Mouse (Mus musculus) frontal cortex, adult 2 months (tissue): Measurements from ENCODE around the gene Atf4. TPM values are rescaled to one million over a fixed set of nuclear protein-coding genes. Genes with fewer than 3 reads are reported as not detected.
A peak's percentile ranks its signal among the peaks of the same experiment; 100 is the strongest.

Experiments
- DNase-seq, 2 experiments: peaks; one replicate each; pipeline ENCODE4 v3.0.0; 2022; ENCODE audit warnings: low spot score in 1 of 2; ENCODE audit errors: extremely low spot score in 1 of 2
- polyA plus RNA-seq: library from polyadenylated mRNA; depleted of rRNA; stranded (reverse); fragments of >200 nt; gene quantifications from 2 replicates; pipeline ENCODE4 v1.2.3, GENCODE M21; 2012; rRNA removed

Atf4 gene
- polyA plus RNA-seq, result 206 and 220 TPM in 2 replicates

DNA sequence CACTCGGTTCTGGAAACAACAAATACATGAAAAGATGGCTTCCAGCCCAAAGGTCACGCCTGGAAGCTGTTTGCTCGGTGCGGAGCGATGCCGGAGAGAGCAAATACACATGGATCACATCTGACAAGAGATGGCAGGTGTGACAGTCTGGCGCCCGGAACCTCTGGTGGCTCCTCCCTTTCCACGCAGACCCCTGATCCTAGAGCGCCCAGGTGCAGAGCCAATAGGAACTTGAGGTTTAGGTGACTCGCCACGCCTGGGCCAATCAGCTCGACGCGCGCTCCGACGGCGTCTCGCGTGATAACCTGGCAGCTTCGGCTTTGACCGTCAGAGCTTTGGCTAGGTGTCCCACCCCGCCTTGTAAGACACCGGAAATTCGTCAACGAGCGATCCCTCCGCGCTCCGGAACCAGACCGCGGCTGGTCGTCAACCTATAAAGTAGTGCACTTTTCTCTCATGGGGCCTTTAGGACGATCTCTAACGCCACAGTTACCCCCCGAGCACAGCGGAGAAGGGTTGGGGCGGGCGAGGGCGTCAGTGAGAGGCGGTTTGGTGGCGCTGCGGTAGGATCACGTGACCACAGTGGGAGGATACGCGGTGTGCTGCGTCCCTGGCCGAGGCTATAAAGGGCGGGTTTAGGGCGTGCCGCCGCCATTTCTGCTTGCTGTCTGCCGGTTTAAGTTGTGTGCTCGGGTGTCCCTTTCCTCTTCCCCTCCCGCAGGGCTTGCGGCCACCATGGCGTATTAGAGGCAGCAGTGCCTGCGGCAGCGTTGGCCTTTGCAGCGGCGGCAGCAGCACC lies at the start of gene Atf4:
Atf4 (plus strand) TSS at position 338 of the 799 bp plus-strand sequence.
- DNase-seq, result peak; percentile 99

DNA sequence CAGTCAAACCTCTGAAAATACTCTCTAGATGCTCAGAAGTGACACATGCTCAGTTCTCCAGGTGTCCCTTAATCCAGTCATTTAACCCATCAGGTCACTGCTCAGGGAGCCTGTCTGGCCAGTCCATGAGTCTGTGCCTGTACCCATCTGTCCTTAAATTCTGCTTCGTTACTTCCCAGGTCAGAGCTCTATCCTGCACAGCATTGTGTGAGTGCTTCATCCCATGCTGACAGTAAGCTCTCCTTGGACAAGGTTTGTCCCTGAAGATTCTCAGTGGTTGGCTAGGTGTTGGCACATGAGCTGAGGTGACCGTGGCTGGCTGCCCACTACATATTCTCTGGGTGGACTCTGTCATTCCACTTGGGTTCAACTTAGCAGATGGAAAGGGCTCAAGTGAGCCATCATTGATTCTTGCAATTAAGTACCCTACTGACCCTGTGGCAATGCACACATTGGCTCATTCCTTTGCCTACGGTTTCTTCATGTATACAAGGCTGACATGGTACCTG lies 48.9 kb upstream of the Atf4 start:
- no peak for DNase-seq

DNA sequence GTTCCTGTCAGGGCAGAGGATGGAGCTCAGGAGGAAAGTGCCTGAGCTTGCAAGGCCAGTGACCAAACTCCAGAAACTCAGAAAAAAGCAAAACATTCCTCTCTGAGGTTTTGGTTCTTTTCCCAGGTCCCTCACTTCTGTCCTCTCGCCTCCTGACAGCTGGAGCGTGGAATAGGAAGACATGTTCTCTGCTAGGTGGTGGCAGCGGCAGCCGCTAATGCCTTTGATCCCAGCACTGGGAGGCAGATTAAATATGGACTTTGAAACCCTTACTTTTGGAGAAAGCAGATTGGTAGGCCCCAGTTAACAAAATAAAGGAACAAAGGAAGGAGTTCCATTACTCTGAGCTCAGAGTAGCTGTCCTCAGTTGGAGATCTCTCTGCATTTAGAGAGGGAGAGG lies 46.5 kb upstream of the Atf4 start:
- DNase-seq, result no peak

DNA sequence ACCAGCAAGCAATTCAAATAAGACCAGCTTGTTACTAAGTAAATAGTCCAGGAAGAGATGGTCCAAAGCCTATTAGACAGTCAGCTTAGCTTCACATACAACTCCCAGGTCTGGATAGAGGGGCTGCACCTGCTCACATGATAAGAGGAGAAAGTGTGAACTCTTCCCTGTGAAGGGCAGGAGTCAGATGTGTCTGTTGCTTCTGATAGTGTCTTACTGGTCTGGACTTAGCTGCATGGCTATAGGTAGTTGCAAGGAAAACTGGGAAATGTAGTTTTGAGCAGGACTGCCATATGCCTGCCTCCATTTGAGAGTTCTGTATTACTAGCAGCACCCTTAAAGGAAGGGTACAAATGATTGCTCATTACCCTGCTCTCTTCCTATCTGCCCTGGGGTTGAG lies 41.3 kb upstream of the Atf4 start:
- no peak for DNase-seq

DNA sequence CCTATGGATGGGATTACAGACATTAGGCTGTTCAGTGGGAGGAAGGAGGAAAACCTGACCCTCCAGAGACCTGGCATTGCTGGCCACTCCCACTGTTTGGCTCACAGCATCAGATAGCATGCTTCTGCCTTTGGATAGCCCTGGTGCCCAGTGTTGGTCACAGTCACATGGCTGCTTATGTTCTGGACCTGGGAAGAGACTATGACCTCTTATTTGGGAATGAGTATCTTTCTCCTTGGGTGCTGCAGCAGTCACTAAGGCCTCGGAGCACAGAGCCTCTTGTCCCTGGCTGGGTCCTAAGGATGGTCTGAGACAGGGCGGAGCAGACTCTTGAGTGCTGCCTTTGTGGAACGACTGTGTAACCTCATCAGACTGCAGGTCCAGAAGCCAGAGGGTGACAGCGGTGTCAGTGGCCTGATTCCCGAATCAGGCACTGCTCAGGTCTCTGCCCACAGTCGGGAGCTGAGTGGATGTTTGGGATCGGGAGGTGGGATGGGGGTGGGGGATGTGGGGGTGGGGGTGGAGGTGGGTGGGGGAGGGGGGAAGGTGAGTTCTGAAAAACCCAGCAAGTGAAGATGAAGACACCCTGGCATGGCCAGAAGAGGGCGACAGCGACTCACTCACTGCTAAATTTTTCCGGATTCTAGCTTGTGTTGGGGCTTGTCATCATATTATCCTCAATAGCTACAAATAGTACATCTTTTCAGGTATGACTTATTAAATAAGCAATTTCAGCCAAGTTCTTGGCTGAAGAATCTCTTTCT lies 39.1 kb upstream of the Atf4 start:
- DNase-seq, result peak in 1 of 2 experiments; percentile 67

DNA sequence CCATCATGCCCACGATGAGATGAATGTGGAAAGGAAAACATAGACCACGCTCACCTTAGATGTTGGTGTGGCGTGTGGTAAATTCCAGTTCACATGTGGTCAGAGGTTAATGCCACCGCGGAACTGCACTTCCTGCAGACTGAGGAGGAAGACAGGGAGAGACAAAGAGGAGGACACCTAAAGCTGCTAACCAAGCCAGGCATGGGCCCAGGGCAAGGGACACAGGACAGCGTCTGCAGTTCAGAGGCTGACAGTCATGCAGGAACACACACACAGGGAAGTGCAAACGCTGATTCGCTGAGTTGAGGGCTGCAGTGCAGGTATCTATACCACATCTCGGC lies 38.5 kb upstream of the Atf4 start:
- DNase-seq, result no peak

DNA sequence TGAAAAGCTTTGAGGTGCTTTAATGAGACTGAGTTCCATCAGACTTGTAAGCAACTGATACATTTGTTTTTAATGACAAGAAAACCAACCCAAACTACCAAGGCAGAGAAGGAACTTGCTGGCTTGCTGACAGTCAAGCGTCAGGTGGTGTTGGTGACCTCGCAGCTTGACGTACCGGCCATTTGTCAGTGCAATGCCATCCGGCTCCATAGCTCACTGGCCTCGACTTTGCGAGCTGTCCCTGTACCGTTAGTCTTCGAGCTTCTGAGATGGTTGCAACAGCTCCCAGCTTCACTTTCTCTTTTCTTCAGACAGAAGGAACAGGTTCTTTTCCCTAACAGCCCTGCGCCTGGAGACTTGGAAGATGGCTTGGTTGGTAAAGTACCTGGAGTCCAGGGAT lies 37.5 kb upstream of the Atf4 start:
- no peak for DNase-seq

DNA sequence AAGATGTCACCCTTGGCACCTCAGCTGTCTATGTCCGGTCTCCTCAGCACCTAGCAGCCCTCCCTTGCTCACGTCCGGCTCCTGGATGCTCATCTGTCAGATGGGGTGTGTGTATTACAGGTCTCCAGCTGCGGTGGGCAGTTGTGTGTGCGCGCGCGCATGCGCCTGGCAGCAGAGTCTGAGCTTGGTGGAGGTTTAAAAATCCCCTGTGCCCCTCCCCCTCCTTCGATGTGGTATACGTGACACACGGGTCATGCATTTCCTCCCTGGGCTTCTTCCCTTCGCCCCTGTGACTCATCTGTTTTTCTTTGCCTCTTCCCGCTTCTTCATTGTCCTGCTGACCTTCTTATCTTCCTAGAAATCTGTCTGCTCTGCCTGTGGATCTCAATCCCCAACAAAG lies 35.8 kb upstream of the Atf4 start:
- no peak for DNase-seq

DNA sequence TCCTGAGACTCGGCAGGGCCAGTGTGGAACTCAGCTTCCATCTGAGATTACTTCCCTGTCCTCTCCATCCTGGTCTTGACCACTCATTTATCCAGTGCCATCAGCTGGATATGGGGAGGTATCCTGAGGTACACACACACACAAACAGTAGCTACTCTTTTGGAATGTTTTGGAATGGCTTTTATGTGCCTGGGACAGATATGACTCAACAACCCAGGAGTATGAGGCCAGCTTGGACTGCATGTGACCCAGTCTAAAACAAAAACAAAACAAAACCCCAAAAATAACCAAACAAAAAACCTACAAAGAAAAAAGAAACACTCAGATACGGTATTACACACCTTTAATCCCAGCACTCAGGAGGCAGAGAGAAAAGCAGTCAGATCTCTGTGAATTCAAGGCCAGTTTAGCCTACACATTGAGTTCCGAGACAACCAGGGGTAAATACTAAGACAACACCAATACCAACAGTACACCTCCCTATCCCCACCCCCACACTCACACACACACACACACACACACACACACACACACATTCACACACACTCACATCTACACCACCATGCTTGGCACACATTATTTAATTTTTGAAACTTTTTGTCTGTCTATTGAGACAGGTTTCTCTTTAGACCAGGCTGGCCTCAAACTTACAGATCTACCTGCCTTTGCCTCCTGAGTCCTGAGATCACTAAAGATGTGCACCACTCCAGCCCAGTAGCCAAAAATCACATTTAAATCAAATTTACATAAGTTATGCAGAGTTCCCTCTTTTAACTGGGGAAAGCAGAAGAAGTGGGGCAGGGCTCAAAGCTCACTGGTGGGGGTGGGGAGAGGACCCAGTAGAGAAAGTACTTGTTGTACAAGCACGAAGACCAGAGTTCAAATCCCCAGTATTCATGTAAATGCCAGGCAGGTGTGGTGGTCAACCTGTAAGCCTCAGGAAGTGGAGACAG lies 35.0 kb upstream of the Atf4 start:
- DNase-seq, result no peak

DNA sequence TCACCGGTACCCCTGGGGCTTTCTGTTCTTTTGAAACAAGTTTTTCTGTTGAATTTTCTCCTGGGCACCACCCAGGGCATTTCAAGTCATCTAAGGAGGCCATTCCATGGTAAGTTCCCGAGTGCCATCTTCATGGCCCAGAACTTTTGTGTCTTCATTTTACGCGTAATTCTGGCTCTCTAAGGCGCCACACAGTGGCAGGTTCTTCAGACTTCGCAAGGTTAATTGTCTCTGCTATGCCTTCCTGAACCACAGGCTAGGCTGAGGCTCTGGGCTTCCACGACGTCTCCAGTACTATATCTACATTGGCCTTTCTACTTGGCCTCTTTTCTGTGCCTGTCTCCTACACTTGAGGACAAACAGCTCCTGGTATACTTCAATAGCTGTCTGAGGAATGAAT lies 34.0 kb upstream of the Atf4 start:
- no peak for DNase-seq

DNA sequence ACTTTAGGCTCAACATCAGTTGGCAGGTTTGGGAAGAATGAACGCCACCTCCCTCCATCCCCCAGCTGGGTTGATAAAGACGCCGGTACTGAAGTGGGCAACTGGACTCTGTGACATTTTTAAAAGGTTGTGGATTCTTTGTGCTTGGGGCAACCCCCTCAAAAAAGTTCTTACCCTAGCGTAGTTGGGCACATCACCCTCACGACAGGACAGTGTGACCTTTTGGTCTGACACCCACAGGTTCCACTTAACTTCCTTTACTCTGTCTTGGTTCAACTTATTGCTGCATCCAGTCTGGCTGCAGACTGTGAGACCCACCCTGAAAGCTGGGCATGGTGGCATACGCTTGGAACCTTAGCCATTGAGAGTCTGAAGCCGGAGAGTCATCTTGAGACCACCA lies 31.2 kb upstream of the Atf4 start:
- DNase-seq, result no peak

DNA sequence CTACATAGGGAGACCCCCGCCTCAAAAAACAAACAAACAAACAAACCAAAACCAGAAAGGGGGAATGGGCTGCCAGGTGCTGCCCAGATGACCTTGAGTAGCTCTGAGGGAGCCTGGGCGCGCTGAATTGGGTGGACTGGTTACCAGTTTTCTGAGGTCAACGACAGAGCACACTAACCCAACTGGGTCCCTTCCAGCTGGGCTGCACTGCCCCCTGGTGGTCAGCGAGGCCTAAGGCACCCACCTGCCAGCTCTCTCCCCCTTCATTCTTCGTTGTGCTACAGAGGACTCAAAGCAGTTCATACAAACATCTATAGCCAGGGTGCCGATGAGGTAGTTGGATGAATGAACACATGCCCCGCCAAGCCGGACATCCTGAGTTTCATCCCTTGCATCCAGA lies 29.8 kb upstream of the Atf4 start:
- DNase-seq, result peak in 1 of 2 experiments; percentile 59

DNA sequence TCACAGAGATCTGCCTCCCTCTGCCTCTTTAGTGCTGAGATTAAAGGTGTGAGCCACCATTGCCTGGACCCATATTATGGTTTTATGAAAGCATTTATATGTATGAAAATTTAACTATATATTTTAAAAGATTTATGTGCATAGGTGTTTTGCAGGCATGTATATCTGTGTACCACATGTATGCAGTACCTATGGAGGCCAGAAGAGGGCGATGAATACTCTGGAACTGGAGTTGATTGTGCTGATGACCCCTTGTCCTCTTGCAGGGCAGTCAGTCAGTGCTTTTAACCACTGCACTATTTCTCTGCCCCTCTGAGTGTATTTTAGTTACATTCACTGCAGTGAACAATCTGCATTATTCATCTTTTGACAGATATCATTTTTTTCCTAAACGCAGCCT lies 29.2 kb upstream of the Atf4 start:
- peak in 1 of 2 experiments; percentile 56 for DNase-seq

DNA sequence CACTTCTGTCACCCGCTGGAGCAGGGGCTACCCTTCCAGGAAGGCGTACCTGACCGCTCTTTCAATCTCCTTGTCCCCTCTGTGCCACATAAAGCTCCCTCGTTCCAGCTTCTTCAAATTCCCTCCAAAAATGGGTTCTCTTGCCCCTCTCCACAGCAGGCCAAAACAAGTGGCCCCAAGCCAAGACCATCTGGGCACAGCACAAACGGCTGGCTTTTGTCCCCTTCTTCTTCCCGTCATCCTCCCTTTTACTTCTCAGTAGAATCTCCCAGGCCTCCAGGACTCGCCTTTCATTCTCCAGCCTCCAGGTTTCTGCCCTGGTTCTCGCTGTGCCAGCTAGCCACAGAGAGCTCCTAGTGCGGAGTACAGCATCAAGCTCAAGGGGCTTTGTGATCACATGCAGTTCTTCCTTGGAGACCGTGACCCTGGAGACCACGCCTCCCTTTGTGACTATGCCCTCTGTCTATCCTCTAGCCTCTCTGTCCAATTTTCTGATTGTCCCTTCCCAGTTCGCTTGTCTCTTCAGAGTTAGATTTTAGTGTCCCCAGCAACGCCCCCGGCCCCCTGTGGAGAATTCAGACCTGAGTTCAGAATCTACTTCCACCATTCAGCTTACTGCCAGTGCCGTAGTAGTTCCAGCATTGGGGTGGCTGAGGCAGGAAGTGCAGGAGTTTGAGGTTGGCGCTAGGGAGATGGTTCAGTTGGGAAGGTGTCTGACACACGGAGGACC lies 26.7 kb upstream of the Atf4 start:
- no peak for DNase-seq

DNA sequence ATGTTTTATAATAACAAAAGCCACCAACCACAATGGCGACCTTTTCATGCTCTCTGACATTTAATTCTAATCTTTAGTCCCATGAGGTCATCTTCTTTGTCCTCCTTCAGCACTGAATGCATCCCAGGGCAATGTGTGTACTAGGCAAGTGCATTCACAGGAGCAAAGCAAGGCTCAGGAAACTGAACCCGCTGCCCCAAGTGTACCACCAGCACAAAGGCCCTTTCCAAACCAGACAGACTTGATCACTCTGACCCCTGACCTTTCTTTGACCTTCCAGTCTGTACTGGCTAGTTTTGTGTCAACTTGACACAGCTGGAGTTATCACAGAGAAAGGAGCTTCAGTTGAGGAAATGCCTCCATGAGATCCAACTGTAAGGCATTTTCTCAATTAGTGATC lies 22.7 kb upstream of the Atf4 start:
- DNase-seq, result no peak

DNA sequence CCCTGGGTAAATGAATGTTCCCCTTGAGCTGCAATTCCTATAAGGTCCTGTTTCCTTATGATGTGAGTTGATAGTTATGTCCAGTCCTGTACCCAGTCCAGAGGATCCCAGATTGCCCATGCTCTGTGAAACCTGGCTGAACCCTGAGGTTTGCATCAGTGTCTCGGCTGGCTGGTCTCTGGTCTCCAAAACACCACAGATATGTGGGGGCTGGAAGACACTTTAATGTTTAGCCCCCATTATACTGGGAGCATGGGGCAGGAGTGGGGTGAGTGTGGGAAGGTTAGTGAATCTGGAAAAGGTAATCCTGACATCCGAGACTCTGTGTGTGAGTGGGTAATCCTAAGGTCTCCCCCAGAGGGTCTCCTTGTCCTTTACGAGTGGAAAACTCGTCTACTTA lies 21.9 kb upstream of the Atf4 start:
- DNase-seq, result no peak

DNA sequence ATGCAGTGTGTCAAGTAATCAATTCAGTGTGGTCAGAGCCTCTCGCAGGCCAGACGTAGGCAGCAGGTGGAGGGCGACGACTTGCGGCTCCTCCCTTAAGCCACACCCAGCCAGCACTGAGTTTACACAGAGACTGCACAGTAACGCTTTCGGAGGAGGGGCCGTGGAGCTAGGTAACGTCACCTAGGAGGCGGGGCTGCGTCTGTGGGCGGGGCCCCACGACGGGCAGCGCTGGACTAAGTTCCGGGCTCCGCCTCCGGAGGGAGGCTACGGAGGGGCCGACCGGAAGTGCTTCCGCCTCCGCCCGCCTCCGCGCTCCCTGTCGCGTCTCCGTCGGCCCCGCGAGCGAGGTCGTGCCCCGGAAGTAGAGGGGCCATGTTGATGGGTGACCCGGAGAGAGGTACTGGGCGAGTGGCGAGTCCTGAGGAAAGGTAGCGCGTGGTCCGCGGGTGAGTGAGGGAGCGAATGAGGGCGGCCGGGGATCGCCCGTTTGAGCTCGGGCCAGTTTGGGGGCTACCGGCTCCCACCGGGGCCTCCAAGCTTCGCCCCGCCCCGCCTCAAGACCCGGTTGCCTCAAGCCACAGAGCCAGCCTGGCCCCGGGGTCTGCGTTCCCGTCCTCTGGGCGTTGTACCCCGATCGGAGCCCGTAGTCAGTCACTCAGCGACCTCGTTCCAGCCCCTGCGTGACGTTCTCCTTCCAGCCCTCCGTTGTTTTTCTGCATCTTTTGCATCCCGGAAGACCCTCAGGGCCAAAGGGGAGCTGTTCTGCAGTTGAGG lies 21.1 kb upstream of the Atf4 start, which contains the start of gene Mief1:
Mief1 (plus strand) TSS at position 286 of the 777 bp plus-strand sequence.
- peak; percentile 95 to 98 for DNase-seq

DNA sequence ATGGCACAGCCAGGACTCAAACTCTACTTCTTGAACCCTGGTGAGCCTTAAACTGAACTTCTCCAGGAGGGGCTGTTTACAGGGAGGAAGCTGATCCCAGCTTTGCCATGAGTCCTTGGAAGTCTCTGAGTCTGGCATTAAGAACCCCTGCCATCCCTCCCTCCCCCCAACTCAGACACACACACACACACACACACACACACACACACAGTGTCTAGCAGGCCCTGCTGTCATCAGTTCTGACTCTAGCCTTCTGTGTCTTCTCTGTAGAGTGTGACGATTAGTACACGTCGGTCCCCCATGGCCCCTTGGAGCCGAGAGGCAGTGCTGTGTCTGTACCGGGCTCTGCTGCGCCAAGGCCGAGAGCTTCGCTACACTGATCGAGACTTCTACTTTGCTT lies 19.4 kb upstream of the Atf4 start, which contains the start of gene AC140267.1:
AC140267.1 (plus strand) TSS at position 301 of the 400 bp plus-strand sequence.
- no peak for DNase-seq

DNA sequence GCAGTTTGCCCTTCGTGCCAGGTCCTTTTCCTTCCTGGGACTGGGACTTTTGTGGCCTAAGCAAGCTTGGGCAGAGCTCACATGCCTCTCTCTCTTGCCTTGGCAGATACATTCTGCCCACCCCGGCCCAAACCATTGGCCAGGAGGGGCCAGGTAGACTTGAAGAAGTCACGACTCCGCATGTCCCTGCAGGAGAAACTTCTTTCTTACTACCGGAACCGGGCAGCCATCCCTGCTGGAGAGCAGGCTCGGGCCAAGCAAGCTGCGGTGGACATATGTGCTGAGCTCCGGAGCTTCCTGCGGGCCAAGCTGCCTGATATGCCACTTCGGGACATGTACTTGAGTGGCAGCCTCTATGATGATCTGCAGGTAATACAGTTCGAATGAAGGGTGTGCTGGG lies 6.8 kb upstream of the Atf4 start:
- no peak for DNase-seq
